Mouse (Mus musculus): ENCODE measurements around the gene Gm49391. TPM values are rescaled to one million over a fixed set of nuclear protein-coding genes. Genes with fewer than 3 reads are reported as not detected.
"Not testable (repeated sequence)": the region's sequence is repeated elsewhere in the genome, so short reads cannot be mapped to it uniquely, and the experiment has no call there.

Gm49391 gene
- 1 to 10 TPM; 3.8 to 4.7 TPM for total RNA-seq (2021)

GRCm38 (mm10) chr13:60936500-60936901, at the start of gene Gm49391, which contains the start of gene Ctla2a:
Gm49391 (minus strand) TSS chr13:60936571.
Ctla2a (minus strand) TSS chr13:60936625.
- intact Hi-C loops (cut with DNase I) = loop anchor here (1.0 to 2.0 kb wide), 2 partner anchors 40 to 88 kb away; partner anchors contain the start of genes Ctla2b and Gm49392
- DNase-seq = peak; percentile 33 to 48

- intact Hi-C loops (cut with DNase I); DNase-seq: not testable (repeated sequence)
These were observed 35.9 kb upstream of the Gm49391 start for GRCm38 (mm10) chr13:60972319-60972718.

DNA sequence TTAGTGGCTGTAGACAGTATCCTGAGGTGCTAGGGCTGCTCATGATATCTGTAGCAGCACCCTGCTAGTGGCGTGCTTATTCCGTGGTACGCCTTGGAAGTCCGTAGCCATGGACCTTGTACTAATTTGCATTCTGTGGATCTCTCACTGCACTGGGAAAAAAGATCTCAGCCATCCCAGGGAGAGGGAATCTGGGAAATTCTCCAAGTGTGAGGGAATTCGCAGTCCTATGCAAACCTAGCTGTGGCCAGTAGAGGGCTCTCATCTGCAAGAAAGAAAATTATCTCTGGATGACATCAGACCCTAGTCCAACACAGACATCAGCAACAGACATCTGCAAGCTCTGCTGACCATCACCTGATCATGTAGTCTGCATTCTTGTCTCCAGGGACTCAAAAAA, 27.6 kb upstream of the Gm49391 start:
- intact Hi-C loops (cut with DNase I) = loop anchor here (10.0 kb wide), 1 partner anchor 209 kb away; no protein-coding TSS in a partner anchor
- peak in 1 of 2 experiments; percentile 18 for DNase-seq

GRCm38 (mm10) chr13:60961706-60962105, 25.3 kb upstream of the Gm49391 start:
- peak in 1 of 2 experiments; percentile 12 for DNase-seq

DNA sequence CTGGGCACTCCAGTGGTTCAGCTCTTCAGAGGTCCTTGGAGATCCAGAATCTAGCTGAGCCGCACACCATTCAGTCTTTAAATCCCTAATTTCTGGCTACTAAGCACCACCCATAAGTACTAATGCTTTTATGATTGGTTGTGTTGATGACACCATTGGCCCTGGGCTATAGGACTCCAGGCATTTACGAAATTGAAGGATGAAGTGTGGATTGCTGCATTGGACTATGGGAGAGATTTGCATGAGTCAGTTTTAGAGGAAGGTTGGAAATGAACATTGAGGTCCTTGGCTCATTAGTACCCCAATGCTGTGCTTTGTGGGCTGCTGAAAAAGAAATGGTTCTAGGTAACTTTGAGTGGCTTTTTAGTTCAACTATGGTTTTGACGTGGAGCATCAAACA, 5.5 kb upstream of the Gm49391 start, which contains the start of gene Tpbpa:
Tpbpa (minus strand) TSS at position 101 of the 400 bp plus-strand sequence.
- DNase-seq; intact Hi-C loops (cut with DNase I): not testable (repeated sequence)

More at GRCm38 (mm10) chr13:60961706-60962105, 25.3 kb upstream of the Gm49391 start:
- intact Hi-C loops (cut with DNase I) = loop anchor here (10.0 kb wide), 1 partner anchor 207 kb away; no protein-coding TSS in a partner anchor

DNA sequence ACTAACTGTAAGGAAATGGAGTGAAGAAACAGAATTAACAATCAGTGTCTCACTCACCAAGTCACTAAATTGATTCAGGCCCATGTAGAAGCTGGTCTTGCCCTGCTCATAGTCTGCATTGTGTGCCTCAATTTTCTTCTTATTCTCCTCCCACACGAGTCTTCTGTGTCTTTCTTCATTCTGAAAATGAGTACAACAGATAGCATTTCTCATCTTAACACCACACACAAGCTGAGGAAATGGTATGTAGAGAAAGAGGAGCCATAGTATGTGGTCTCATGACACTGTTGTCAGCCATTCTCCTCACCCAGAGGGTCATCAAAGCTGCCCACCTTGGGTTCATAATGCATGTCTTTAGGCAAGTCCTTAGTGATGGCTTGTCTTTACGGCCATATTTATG, 881 bp downstream of the Gm49391 start, which contains the start of gene Gm49393:
Gm49393 (minus strand) TSS at position 101 of the 400 bp plus-strand sequence.
- DNase-seq; intact Hi-C loops (cut with DNase I): not testable (repeated sequence)

DNA sequence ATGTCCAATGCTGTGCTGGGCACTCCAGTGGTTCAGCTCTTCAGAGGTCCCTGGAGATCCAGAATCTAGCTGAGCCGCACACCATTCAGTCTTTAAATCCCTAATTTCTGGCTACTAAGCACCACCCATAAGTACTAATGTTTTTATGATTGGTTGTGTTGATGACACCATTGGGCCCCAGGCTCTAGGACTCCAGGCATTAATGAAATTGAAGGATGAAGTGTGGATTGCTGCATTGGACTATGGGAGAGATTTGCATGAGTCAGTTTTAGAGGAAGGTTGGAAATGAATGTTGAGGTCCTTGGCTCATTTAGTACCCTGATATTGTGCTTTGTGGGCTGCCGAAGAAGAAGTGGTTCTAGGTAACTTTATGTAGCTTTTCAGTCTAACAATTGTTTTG, 31.6 kb downstream of the Gm49391 start, which contains the start of gene Tpbpb:
Tpbpb (minus strand) TSS at position 101 of the 400 bp plus-strand sequence.
- intact Hi-C loops (cut with DNase I); DNase-seq: not testable (repeated sequence)

DNA sequence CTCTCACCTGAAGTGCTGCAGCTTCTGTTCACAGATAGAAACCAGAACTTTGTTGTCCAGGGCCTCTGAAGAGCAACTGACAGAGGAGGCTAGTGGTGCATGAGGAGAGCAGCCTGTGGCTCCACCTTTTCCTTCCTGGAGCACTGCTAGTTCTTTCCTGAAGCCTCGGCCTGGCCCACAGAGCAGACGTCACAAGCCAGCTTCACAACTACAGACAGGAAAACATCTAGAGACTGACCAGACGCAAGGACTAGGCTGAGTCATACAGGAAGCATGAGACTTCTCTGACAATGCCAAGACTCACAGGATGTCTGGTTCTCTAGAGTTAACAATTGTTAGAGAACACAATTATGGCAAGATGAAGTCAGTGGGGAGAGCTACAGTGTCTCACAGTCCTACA, 39.0 kb downstream of the Gm49391 start, which contains the start of gene Ctla2b:
Ctla2b (minus strand) TSS at position 120 of the 400 bp plus-strand sequence.
- peak; percentile 58 to 64 for DNase-seq
- intact Hi-C loops (cut with DNase I) = loop anchor here (2.0 to 5.0 kb wide), 2 partner anchors 39 to 50 kb away; partner anchors contain the start of genes Ctla2a and Gm49391

DNA sequence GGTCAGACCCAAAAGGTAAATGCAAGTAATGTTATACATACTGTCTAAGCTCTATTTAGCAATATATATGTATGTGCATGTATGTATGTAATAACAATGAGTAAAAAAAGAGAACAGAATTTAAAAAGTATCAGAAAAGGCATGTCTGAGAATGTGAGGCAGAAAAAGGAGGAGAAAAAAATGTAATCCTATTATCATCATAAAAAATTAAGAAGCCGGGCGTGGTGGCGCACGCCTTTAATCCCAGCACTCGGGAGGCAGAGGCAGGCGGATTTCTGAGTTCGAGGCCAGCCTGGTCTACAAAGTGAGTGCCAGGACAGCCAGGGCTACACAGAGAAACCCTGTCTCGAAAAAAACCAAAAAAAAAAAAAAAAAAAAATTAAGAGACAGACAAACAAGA, 39.6 kb downstream of the Gm49391 start, which contains the start of gene Gm49392:
Gm49392 (minus strand) TSS at position 101 of the 400 bp plus-strand sequence.
- not testable (repeated sequence) for DNase-seq
- intact Hi-C loops (cut with DNase I) = loop anchor here (2.0 to 5.0 kb wide), 2 partner anchors 40 to 49 kb away; partner anchors contain the start of genes Ctla2a and Gm49391

- DNase-seq = no peak
- intact Hi-C loops (cut with DNase I) = loop anchor here (2.0 to 5.0 kb wide), 2 partner anchors 41 to 48 kb away; partner anchors contain the start of genes Ctla2a and Gm49391
These were observed 40.8 kb downstream of the Gm49391 start for GRCm38 (mm10) chr13:60895406-60896160.

- no peak for DNase-seq
- intact Hi-C loops (cut with DNase I) = no loop called here
These were observed 44.1 kb downstream of the Gm49391 start for GRCm38 (mm10) chr13:60892301-60892700.

- intact Hi-C loops (cut with DNase I) = no loop called here
- no peak for DNase-seq
These were observed 72.1 kb downstream of the Gm49391 start, which contains the start of gene 4930486L24Rik for GRCm38 (mm10) chr13:60864281-60864680. 4930486L24Rik (minus strand) TSS chr13:60864475.

GRCm38 (mm10) chr13:60848241-60849120, 87.9 kb downstream of the Gm49391 start:
- no peak for DNase-seq
- intact Hi-C loops (cut with DNase I) = loop anchor here (1.0 to 5.0 kb wide), 2 partner anchors 49 to 88 kb away; partner anchors contain the start of genes Ctla2a, Ctla2b, Gm49391 and Gm49392

Other genes starting within 250 kb of the Gm49391 start
- not detected for gene BC051665, start 150.2 kb downstream of the Gm49391 start, total RNA-seq (2021)
- gene Ctsll3, start 133.7 kb downstream of the Gm49391 start, total RNA-seq (2021) = not detected
- gene 4930486L24Rik, start 72.1 kb downstream of the Gm49391 start, total RNA-seq (2021) = 1 to 10 TPM in 1 of 2 experiments, under 1 TPM in 1; 0.86 to 1.3 TPM
- under 1 TPM; 0.60 to 0.94 TPM for gene Gm49392, start 39.7 kb downstream of the Gm49391 start, total RNA-seq (2021)
- gene Ctla2b, start 39.1 kb downstream of the Gm49391 start, total RNA-seq (2021) = 1 to 10 TPM; 4.1 to 7.3 TPM
- gene Tpbpb, start 31.7 kb downstream of the Gm49391 start, total RNA-seq (2021) = not detected
- gene Gm49393, start 981 bp downstream of the Gm49391 start, total RNA-seq (2021) = not detected
- gene Ctla2a, start 54 bp upstream of the Gm49391 start, total RNA-seq (2021) = 10 to 100 TPM; 85.2 to 98.6 TPM
- not detected for gene Tpbpa, start 5.4 kb upstream of the Gm49391 start, total RNA-seq (2021)
- not detected for gene Ctsj, start 69.4 kb upstream of the Gm49391 start, total RNA-seq (2021)
- not detected for gene Ctsq, start 104.1 kb upstream of the Gm49391 start, total RNA-seq (2021)
- gene Ctsr, start 227.7 kb upstream of the Gm49391 start, total RNA-seq (2021) = not detected

Data from heart, postnatal 36 days (tissue).